In genomic region chr4:83511083-83511482, GRCm38 (mm10) we compare ENCODE assay signal across 30 mouse cellular contexts. TPM values are rescaled to one million over a fixed set of nuclear protein-coding genes. Genes with fewer than 3 reads are reported as not detected.
DNase-seq lines count a peak whose midpoint lies in the region; ATAC-seq and TF ChIP-seq lines count a peak whose summit lies in the region.
"Had no signal": no experiment of that assay in that cellular context is flagged by ENCODE, and none has a peak within 500 bp of the region (broad histone marks: within the 10 kb centered on the region; RNA-seq: fewer than 3 reads in every experiment).

No protein-coding gene starts in this region.

- H3K9me3 ChIP-seq in heart, embryonic 10.5 days: no peaks in the 10 kb centered on the region
- H3K9me3 ChIP-seq in ES-E14 (ENCODE audit: control insufficient read depth, insufficient read depth, low read depth, low read length): no peaks in the 10 kb centered on the region
- no peaks in the 10 kb centered on the region for H3K9me3 ChIP-seq in limb, embryonic 10.5 days (replicated peaks)
- no peaks in the 10 kb centered on the region for H3K9me3 ChIP-seq in neural tube, embryonic 15.5 days (replicated peaks)
- H3K9me3 ChIP-seq: embryonic facial prominence, embryonic 10.5 days; embryonic facial prominence, embryonic 13.5 days; forebrain, embryonic 13.5 days; hindbrain, embryonic 13.5 days had no signal

- no peak overlapping the region; the same call in 1 of the 2 replicates for H3K9ac ChIP-seq in ES-E14 (ENCODE audit: insufficient read depth, low read depth, low read length, poor library complexity, severe bottlenecking)
- H3K9ac ChIP-seq in neural tube, embryonic 15.5 days (replicated peaks): no peak overlapping the region
- H3K9ac ChIP-seq: embryonic facial prominence, embryonic 13.5 days; forebrain, embryonic 13.5 days; forebrain, postnatal 0 days; hindbrain, embryonic 13.5 days had no signal

- 48% methylated on average over 8 of the region's 8 CpGs for WGBS in heart, embryonic 10.5 days
- WGBS in limb, embryonic 10.5 days: 73% methylated on average over 8 of the region's 8 CpGs
- WGBS in neural tube, embryonic 15.5 days: 60% methylated on average over 8 of the region's 8 CpGs

- no peaks in the 10 kb centered on the region for H3K36me3 ChIP-seq in heart, embryonic 10.5 days
- H3K36me3 ChIP-seq in testis, adult 2 months (ENCODE audit: control insufficient read depth, insufficient read depth, low read length): no peaks in the 10 kb centered on the region
- no peaks in the 10 kb centered on the region for H3K36me3 ChIP-seq in ES-E14 (ENCODE audit: control insufficient read depth, insufficient read depth, low read length, poor library complexity, severe bottlenecking)
- no peaks in the 10 kb centered on the region for H3K36me3 ChIP-seq in limb, embryonic 10.5 days
- H3K36me3 ChIP-seq in neural tube, embryonic 15.5 days: no peaks in the 10 kb centered on the region
- H3K36me3 ChIP-seq: embryonic facial prominence, embryonic 10.5 days; embryonic facial prominence, embryonic 13.5 days; hindbrain, embryonic 13.5 days had no signal

- no peak for ATAC-seq in neural tube, embryonic 15.5 days (ENCODE audit: low FRiP score)
- ATAC-seq: forebrain, embryonic 13.5 days; forebrain, postnatal 0 days; hindbrain, postnatal 0 days; inflammation-experienced regulatory T-cells, adult 6 months; intestine, embryonic 16.5 days had no signal

- no peaks in the 10 kb centered on the region for H3K27me3 ChIP-seq in heart, embryonic 10.5 days (ENCODE audit: insufficient read depth, poor library complexity, severe bottlenecking)
- H3K27me3 ChIP-seq in testis, adult 2 months (ENCODE audit: control insufficient read depth, insufficient read depth, low read length): no peaks in the 10 kb centered on the region
- H3K27me3 ChIP-seq in limb, embryonic 10.5 days (ENCODE audit: low read depth, poor library complexity, severe bottlenecking): no peaks in the 10 kb centered on the region
- H3K27me3 ChIP-seq in neural tube, embryonic 15.5 days (replicated peaks): no peaks in the 10 kb centered on the region
- H3K27me3 ChIP-seq: CH12.LX; embryonic facial prominence, embryonic 13.5 days; forebrain, embryonic 13.5 days; hindbrain, embryonic 13.5 days had no signal

- in situ Hi-C loops in ES-E14 (cut with MboI; ENCODE audit: low sequenced_read_pairs in 2 of 2, unreplicated experiment in 2 of 2): no loop called here

- H3K27ac ChIP-seq in heart, embryonic 10.5 days: no peak overlapping the region
- no peak overlapping the region for H3K27ac ChIP-seq in testis, adult 2 months (ENCODE audit: control insufficient read depth, insufficient read depth, low read depth, low read length)
- H3K27ac ChIP-seq in ES-E14 (ENCODE audit: insufficient read depth, low read depth, low read length, poor library complexity, severe bottlenecking): peak overlapping the region; percentile 34; the same call in 1 of the 2 replicates
- 0 out of 2 replicates have a peak overlapping the region, but pooled peaks have one; percentile 9 for H3K27ac ChIP-seq in limb, embryonic 10.5 days
- no peak overlapping the region for H3K27ac ChIP-seq in neural tube, embryonic 15.5 days (replicated peaks)
- H3K27ac ChIP-seq: embryonic facial prominence, embryonic 10.5 days; embryonic facial prominence, embryonic 13.5 days; forebrain, embryonic 13.5 days; gastrocnemius, adult 2 months; heart, adult 2 months; hindbrain, embryonic 13.5 days; hindbrain, postnatal 0 days had no signal

- H3K4me1 ChIP-seq in heart, embryonic 10.5 days: peaks cover 4% of the 10 kb centered on the region; the same call in 1 of the 2 replicates
- peaks cover 7% of the 10 kb centered on the region for H3K4me1 ChIP-seq in testis, adult 2 months (ENCODE audit: control insufficient read depth, insufficient read depth, low read length)
- H3K4me1 ChIP-seq in ES-E14 (ENCODE audit: control insufficient read depth in 2 of 2, insufficient read depth in 2 of 2, low read length in 2 of 2, poor library complexity in 1 of 2): peaks cover 0 to 11% of the 10 kb centered on the region in 2 experiments; a peak in 2 of 4 replicates
- H3K4me1 ChIP-seq in limb, embryonic 10.5 days: peaks cover 17% of the 10 kb centered on the region; the same call in 1 of the 2 replicates
- H3K4me1 ChIP-seq in neural tube, embryonic 15.5 days: no peaks in the 10 kb centered on the region
- H3K4me1 ChIP-seq: embryonic facial prominence, embryonic 13.5 days; hindbrain, embryonic 13.5 days had no signal

- H3K4me3 ChIP-seq in heart, embryonic 10.5 days: no peak overlapping the region
- H3K4me3 ChIP-seq in testis, adult 2 months (ENCODE audit: control insufficient read depth, low read depth, low read length): 0 out of 2 replicates have a peak overlapping the region, but pooled peaks have one; percentile 15
- no peak overlapping the region for H3K4me3 ChIP-seq in ES-E14 (ENCODE audit: insufficient read depth in 1 of 2, low read depth in 1 of 2, low read length in 2 of 2, poor library complexity in 1 of 2, severe bottlenecking in 1 of 2)
- H3K4me3 ChIP-seq in limb, embryonic 10.5 days: no peak overlapping the region
- no peak overlapping the region for H3K4me3 ChIP-seq in neural tube, embryonic 15.5 days (replicated peaks)
- H3K4me3 ChIP-seq: embryonic facial prominence, embryonic 10.5 days; embryonic facial prominence, embryonic 13.5 days; erythroblast, embryonic 14.5 days; forebrain, embryonic 13.5 days; gastrocnemius, adult 2 months; heart, adult 2 months; hindbrain, embryonic 13.5 days had no signal

- DNase-seq in heart, adult 11 months: peak; percentile 72
- DNase-seq in heart, embryonic 10.5 days (ENCODE audit: low spot score): no peak
- DNase-seq in testis, postnatal 14 days (ENCODE audit: low spot score): no peak
- peak; percentile 50 for DNase-seq in ES-E14 (ENCODE audit: low read depth, low spot score)
- no peak for DNase-seq in limb, embryonic 10.5 days (ENCODE audit: low spot score)
- DNase-seq in T-cell, adult 2 months (ENCODE audit: low spot score): no peak
- DNase-seq: adrenal gland, adult 2 months; adrenal gland, postnatal 14 days; B cell, adult 2 months; cerebellum, adult 11 months; cerebellum, adult 2 months; cerebellum, adult 9-11 months; cerebellum, postnatal 25 days; forebrain, postnatal 0 days; gastrocnemius, adult 2 months; gastrocnemius, postnatal 25 days; heart, adult 2 months; kidney, adult 18-20 months had no signal

- no peak for TF ChIP-seq CTCF in testis, adult 2 months (IDR thresholded peaks at IDR 0.05; ENCODE audit: control insufficient read depth, insufficient read depth, insufficient replicate concordance, low read depth, low read length)

- no peak for TF ChIP-seq POLR2A in testis, adult 2 months (IDR thresholded peaks at IDR 0.05; ENCODE audit: control insufficient read depth, low read depth, low read length)

- H3K4me2 ChIP-seq in neural tube, embryonic 15.5 days: no peak overlapping the region
- H3K4me2 ChIP-seq: embryonic facial prominence, embryonic 13.5 days; forebrain, embryonic 13.5 days; heart, embryonic 11.5 days; hindbrain, embryonic 13.5 days had no signal

TF ChIP-seq in ES-E14, 5 proteins besides CTCF, POLR2A, EP300 and RAD21:
- TF ChIP-seq HCFC1 (IDR thresholded peaks at IDR 0.05; ENCODE audit: borderline replicate concordance, insufficient read depth, low read length): no peak
- no peak for TF ChIP-seq ZNF384 (IDR thresholded peaks at IDR 0.05; ENCODE audit: low read depth, low read length)
- no peak for TF ChIP-seq CHD2 (IDR thresholded peaks at IDR 0.05; ENCODE audit: low read depth, low read length)
- no peak for TF ChIP-seq MAFK (IDR thresholded peaks at IDR 0.05; ENCODE audit: insufficient read depth, low read depth, low read length)
- no peak for TF ChIP-seq ZC3H11A (IDR thresholded peaks at IDR 0.05; ENCODE audit: borderline replicate concordance, low read depth, low read length)

RNA-seq across cellular contexts. Expression of gene Ccdc171, which starts 14.3 kb away (rescaled TPM):
- polyA plus RNA-seq in heart, embryonic 10.5 days (2016; fragmentation: Nextera tagmentation; extraction: Ambion mirVana): 3.3 and 4.0 TPM in 2 replicates
- polyA plus RNA-seq in testis, adult 2 months (2012; rRNA removed): 16.7 and 17.0 TPM in 2 replicates
- total RNA-seq in ES-E14 (2012; rRNA removed): 3.5 and 5.8 TPM in 2 replicates
- 2.7 and 3.8 TPM in 2 replicates for polyA plus RNA-seq in limb, embryonic 10.5 days (2016; fragmentation: Nextera tagmentation; extraction: Ambion mirVana)
- polyA plus RNA-seq in neural tube, embryonic 15.5 days (2015; fragmentation: Nextera tagmentation; extraction: Ambion mirVana): 3.4 and 3.7 TPM in 2 replicates
- polyA plus RNA-seq: erythroblast, embryonic 14.5 days had no signal

RNA-seq across cellular contexts. Expression of gene Psip1, which starts 24.8 kb away (rescaled TPM):
- polyA plus RNA-seq in heart, embryonic 10.5 days (2016; fragmentation: Nextera tagmentation; extraction: Ambion mirVana): 96.6 and 148 TPM in 2 replicates
- polyA plus RNA-seq in testis, adult 2 months (2012; rRNA removed): 95.4 and 97.4 TPM in 2 replicates
- total RNA-seq in ES-E14 (2012; rRNA removed): 86.0 and 90.5 TPM in 2 replicates
- polyA plus RNA-seq in limb, embryonic 10.5 days (2016; fragmentation: Nextera tagmentation; extraction: Ambion mirVana): 201 and 237 TPM in 2 replicates
- 215 and 230 TPM in 2 replicates for polyA plus RNA-seq in neural tube, embryonic 15.5 days (2015; fragmentation: Nextera tagmentation; extraction: Ambion mirVana)

Comparison
In these comparisons a context has a peak if more than half of its experiments do, and no peak if none do; other contexts are left out.
1. DNase-seq: peak in heart, adult 11 months (single experiment) and ES-E14 (single experiment); none in heart, embryonic 10.5 days (single experiment), testis, postnatal 14 days (single experiment), limb, embryonic 10.5 days (single experiment) and T-cell, adult 2 months (single experiment).
2. H3K27ac ChIP-seq: peak in ES-E14 (single experiment) and limb, embryonic 10.5 days (single experiment); none in heart, embryonic 10.5 days (single experiment), testis, adult 2 months (single experiment) and neural tube, embryonic 15.5 days (single experiment).